Mouse (Mus musculus): Measurements from ENCODE around the gene Slc2a12.

Gene Slc2a12

GRCm38 (mm10) chr10:22644853-22645491, at the start of gene Slc2a12:
Gene Slc2a12, plus strand, starts transcription at chr10:22645011.
- no peak for DNase-seq (ENCODE audit: low read depth)

GRCm38 (mm10) chr10:22598908-22599480, 45.8 kb upstream of the Slc2a12 start:
- no peak for DNase-seq (ENCODE audit: low read depth)

- DNase-seq (ENCODE audit: low read depth): no peak
Observed at GRCm38 (mm10) chr10:22601046-22601445, 43.8 kb upstream of the Slc2a12 start.

GRCm38 (mm10) chr10:22604801-22605200, 40.0 kb upstream of the Slc2a12 start:
- no peak for DNase-seq (ENCODE audit: low read depth)

- DNase-seq (ENCODE audit: low read depth): no peak
Observed at GRCm38 (mm10) chr10:22608273-22608672, 36.5 kb upstream of the Slc2a12 start.

GRCm38 (mm10) chr10:22608799-22609357, 35.9 kb upstream of the Slc2a12 start:
- DNase-seq (ENCODE audit: low read depth): no peak

- no peak for DNase-seq (ENCODE audit: low read depth)
Observed at GRCm38 (mm10) chr10:22613301-22613700, 31.5 kb upstream of the Slc2a12 start.

- no peak for DNase-seq (ENCODE audit: low read depth)
Observed at GRCm38 (mm10) chr10:22614554-22614953, 30.3 kb upstream of the Slc2a12 start.

GRCm38 (mm10) chr10:22615309-22615708, 29.5 kb upstream of the Slc2a12 start:
- no peak for DNase-seq (ENCODE audit: low read depth)

GRCm38 (mm10) chr10:22618842-22619241, 26.0 kb upstream of the Slc2a12 start:
- peak; percentile 54 for DNase-seq (ENCODE audit: low read depth)

- no peak for DNase-seq (ENCODE audit: low read depth)
Observed at GRCm38 (mm10) chr10:22628832-22629231, 16.0 kb upstream of the Slc2a12 start.

GRCm38 (mm10) chr10:22631103-22631502, 13.7 kb upstream of the Slc2a12 start:
- no peak for DNase-seq (ENCODE audit: low read depth)

- no peak for DNase-seq (ENCODE audit: low read depth)
Observed at GRCm38 (mm10) chr10:22631528-22631927, 13.3 kb upstream of the Slc2a12 start.

- DNase-seq (ENCODE audit: low read depth): no peak
Observed at GRCm38 (mm10) chr10:22631956-22632355, 12.9 kb upstream of the Slc2a12 start.

GRCm38 (mm10) chr10:22633406-22634306, 11.2 kb upstream of the Slc2a12 start:
- DNase-seq (ENCODE audit: low read depth): no peak

GRCm38 (mm10) chr10:22637241-22637640, 7.6 kb upstream of the Slc2a12 start:
- DNase-seq (ENCODE audit: low read depth): no peak

GRCm38 (mm10) chr10:22644171-22644570, 640 bp upstream of the Slc2a12 start:
- DNase-seq (ENCODE audit: low read depth): no peak

- DNase-seq (ENCODE audit: low read depth): no peak
Observed at GRCm38 (mm10) chr10:22648702-22649101, 3.9 kb downstream of the Slc2a12 start.

- no peak for DNase-seq (ENCODE audit: low read depth)
Observed at GRCm38 (mm10) chr10:22653820-22654219, 9.0 kb downstream of the Slc2a12 start.

- no peak for DNase-seq (ENCODE audit: low read depth)
Observed at GRCm38 (mm10) chr10:22658534-22659385, 13.9 kb downstream of the Slc2a12 start.

- DNase-seq (ENCODE audit: low read depth): no peak
Observed at GRCm38 (mm10) chr10:22659386-22659725, 14.5 kb downstream of the Slc2a12 start.

All from NIH3T3 (cell line).